Mouse (Mus musculus) olfactory bulb, adult 2 months (tissue): ENCODE measurements around the gene Jak1.

Experiments
- CTCF ChIP-seq: fragments of 200-500 bp; IDR thresholded peaks from 2 replicates; pipeline ENCODE4 v1.5.1; 2012; ENCODE audit warnings: low read depth, mild to moderate bottlenecking, low read length, moderate library complexity; ENCODE audit not compliant: insufficient read depth
- POLR2A ChIP-seq: fragments of 200-500 bp; IDR thresholded peaks from 2 replicates; pipeline ENCODE4 v1.6.1; 2012; ENCODE audit warnings: mild to moderate bottlenecking, low read depth, low read length, moderate library complexity; ENCODE audit not compliant: insufficient read depth

DNA sequence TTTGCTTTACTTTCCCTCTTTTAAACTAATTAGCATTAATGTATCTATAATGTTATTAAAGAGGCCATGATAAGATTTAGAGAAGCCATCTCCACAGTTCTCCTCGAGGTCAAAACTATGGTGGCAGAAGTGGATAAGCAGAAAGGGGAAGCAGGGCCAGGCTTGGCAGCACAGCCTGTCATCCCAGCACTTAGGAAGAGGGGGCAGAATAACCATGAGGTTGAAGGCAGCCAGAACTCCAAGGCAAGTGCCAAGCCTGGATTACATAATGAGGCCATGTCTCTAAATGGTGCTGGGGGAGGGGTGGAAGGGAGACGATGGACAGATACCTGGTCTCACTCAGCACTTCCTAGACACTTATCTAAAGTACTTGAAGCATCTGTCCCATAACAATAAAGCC lies 66.7 kb downstream of the Jak1 start:
- TF ChIP-seq POLR2A: no peak
- no peak for TF ChIP-seq CTCF
